Mouse (Mus musculus): Measurements from ENCODE around the gene Mrps24. TPM values are rescaled to one million over a fixed set of nuclear protein-coding genes. Genes with fewer than 3 reads are reported as not detected.
A peak's percentile ranks its signal among the peaks of the same experiment; 100 is the strongest.

Gene Mrps24
- 10 to 100 TPM; 67.7 to 79.1 TPM for total RNA-seq (2021)

- no peak for DNase-seq (ENCODE audit: extremely low spot score in 1 of 2, low spot score in 1 of 2)
Observed at GRCm38 (mm10) chr11:5715630-5716105, at the start of gene Mrps24. Mrps24 (minus strand) TSS chr11:5715680.

GRCm38 (mm10) chr11:5762633-5762982 is 47.1 kb upstream of the Mrps24 start:
- DNase-seq (ENCODE audit: extremely low spot score in 1 of 2, low spot score in 1 of 2): no peak

- DNase-seq (ENCODE audit: extremely low spot score in 1 of 2, low spot score in 1 of 2): peak; percentile 86 to 90
Observed at GRCm38 (mm10) chr11:5761820-5762632, 46.5 kb upstream of the Mrps24 start, which contains the start of gene Urgcp. Urgcp (minus strand) TSS chr11:5762376.

- no peak for DNase-seq (ENCODE audit: extremely low spot score in 1 of 2, low spot score in 1 of 2)
Observed at GRCm38 (mm10) chr11:5753755-5754154, 38.3 kb upstream of the Mrps24 start.

- DNase-seq (ENCODE audit: extremely low spot score in 1 of 2, low spot score in 1 of 2): no peak
Observed at GRCm38 (mm10) chr11:5744951-5745350, 29.5 kb upstream of the Mrps24 start.

- DNase-seq (ENCODE audit: extremely low spot score in 1 of 2, low spot score in 1 of 2): no peak
Observed at GRCm38 (mm10) chr11:5742106-5742505, 26.6 kb upstream of the Mrps24 start.

GRCm38 (mm10) chr11:5740965-5741627 is 25.6 kb upstream of the Mrps24 start:
- DNase-seq (ENCODE audit: extremely low spot score in 1 of 2, low spot score in 1 of 2): peak; percentile 60 to 70

GRCm38 (mm10) chr11:5740599-5740964 is 25.1 kb upstream of the Mrps24 start:
- peak in 1 of 2 experiments; percentile 25 for DNase-seq (ENCODE audit: extremely low spot score in 1 of 2, low spot score in 1 of 2)

GRCm38 (mm10) chr11:5739846-5740245 is 24.4 kb upstream of the Mrps24 start:
- DNase-seq (ENCODE audit: extremely low spot score in 1 of 2, low spot score in 1 of 2): no peak

GRCm38 (mm10) chr11:5738888-5739632 is 23.6 kb upstream of the Mrps24 start:
- DNase-seq (ENCODE audit: extremely low spot score in 1 of 2, low spot score in 1 of 2): no peak

GRCm38 (mm10) chr11:5737137-5737536 is 21.7 kb upstream of the Mrps24 start:
- no peak for DNase-seq (ENCODE audit: extremely low spot score in 1 of 2, low spot score in 1 of 2)

- no peak for DNase-seq (ENCODE audit: extremely low spot score in 1 of 2, low spot score in 1 of 2)
Observed at GRCm38 (mm10) chr11:5734323-5734722, 18.8 kb upstream of the Mrps24 start.

GRCm38 (mm10) chr11:5732401-5732800 is 16.9 kb upstream of the Mrps24 start:
- no peak for DNase-seq (ENCODE audit: extremely low spot score in 1 of 2, low spot score in 1 of 2)

GRCm38 (mm10) chr11:5729582-5729981 is 14.1 kb upstream of the Mrps24 start:
- DNase-seq (ENCODE audit: extremely low spot score in 1 of 2, low spot score in 1 of 2): no peak

- DNase-seq (ENCODE audit: extremely low spot score in 1 of 2, low spot score in 1 of 2): no peak
Observed at GRCm38 (mm10) chr11:5718611-5719354, 3.3 kb upstream of the Mrps24 start.

GRCm38 (mm10) chr11:5716938-5717705 is 1.6 kb upstream of the Mrps24 start:
- no peak for DNase-seq (ENCODE audit: extremely low spot score in 1 of 2, low spot score in 1 of 2)

GRCm38 (mm10) chr11:5716246-5716645 is 766 bp upstream of the Mrps24 start:
- no peak for DNase-seq (ENCODE audit: extremely low spot score in 1 of 2, low spot score in 1 of 2)

GRCm38 (mm10) chr11:5715179-5715578 is 301 bp downstream of the Mrps24 start:
- no peak for DNase-seq (ENCODE audit: extremely low spot score in 1 of 2, low spot score in 1 of 2)

- DNase-seq (ENCODE audit: extremely low spot score in 1 of 2, low spot score in 1 of 2): peak; percentile 76 to 80
Observed at GRCm38 (mm10) chr11:5707530-5708353, 7.7 kb downstream of the Mrps24 start.

Data from layer of hippocampus, postnatal 25 days (tissue).